Mouse (Mus musculus) sigmoid colon, adult 10 weeks (tissue): ENCODE results near the gene Olfr1137. TPM values are rescaled to one million over a fixed set of nuclear protein-coding genes. Genes with fewer than 3 reads are reported as not detected.

Experiments used
- polyA plus RNA-seq: library from polyadenylated mRNA; stranded (reverse); fragments of 350-450 nt; fragmentation: Illumina TruSeq; extraction: RNeasy Lipid Tissue Mini Kit (QIAGEN cat#74804); gene quantifications from one replicate; pipeline ENCODE4 v1.2.3, GENCODE M21; 2014; ENCODE audit warnings: low read depth, low replicate concordance

Gene Olfr1137
- not detected for polyA plus RNA-seq

DNA sequence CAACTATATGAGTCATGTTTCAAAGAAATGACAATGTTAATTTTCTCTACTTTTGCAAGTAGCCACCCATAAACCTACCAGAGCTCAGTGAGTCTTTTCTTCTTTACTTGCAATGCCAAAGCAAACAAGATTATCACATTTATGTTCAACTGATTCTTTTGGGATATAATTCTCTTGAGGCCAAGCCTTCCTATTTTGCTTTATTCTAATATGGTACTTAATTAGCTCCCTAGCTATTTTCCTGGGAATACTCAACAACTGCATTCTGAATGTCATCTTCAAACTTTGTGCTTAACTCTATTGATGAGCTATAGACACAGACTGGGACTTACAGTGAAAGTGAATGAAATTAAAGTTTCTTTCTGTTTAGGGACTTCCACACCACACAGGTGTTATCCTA is at the start of gene Olfr1137:
Gene Olfr1137 (minus strand): TSS at position 101 of the 400 bp plus-strand sequence.

GRCm38 (mm10) chr2:87753891-87754290 is 40.9 kb upstream of the Olfr1137 start, which contains the start of gene Olfr1141:
Gene Olfr1141 (minus strand): TSS chr2:87753991.

GRCm38 (mm10) chr2:87743452-87743851 is 30.5 kb upstream of the Olfr1137 start, which contains the start of gene Olfr1140:
Gene Olfr1140 (plus strand): TSS chr2:87743752.

GRCm38 (mm10) chr2:87739878-87740277 is 26.9 kb upstream of the Olfr1137 start, which contains the start of gene Olfr1138:
Gene Olfr1138 (minus strand): TSS chr2:87739978.

GRCm38 (mm10) chr2:87693847-87694246 is 19.1 kb downstream of the Olfr1137 start, which contains the start of gene Olfr1136:
Gene Olfr1136 (minus strand): TSS chr2:87693947.

DNA sequence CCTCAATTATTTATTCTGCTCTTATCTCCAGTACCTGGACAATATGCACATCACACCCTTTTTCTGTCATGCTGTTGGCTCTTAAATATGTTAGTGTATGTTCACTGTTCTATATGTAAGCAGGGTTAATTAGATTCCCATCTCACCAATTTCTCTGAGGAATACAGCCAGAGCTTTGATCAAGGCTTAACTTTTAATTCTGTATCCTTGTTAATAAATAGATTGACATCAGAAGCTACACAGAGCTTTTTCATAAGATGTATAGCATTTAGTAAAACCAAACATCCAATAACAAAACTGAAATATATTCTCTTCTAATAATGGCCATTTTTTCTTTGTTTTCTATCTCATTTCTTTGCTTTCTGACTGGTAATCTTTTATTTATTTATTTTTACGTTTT is 39.4 kb downstream of the Olfr1137 start, which contains the start of gene Olfr1135:
Gene Olfr1135 (minus strand): TSS at position 101 of the 400 bp plus-strand sequence.

Other genes starting within 250 kb of the Olfr1137 start
- gene Pramel7, start 216.1 kb downstream of the Olfr1137 start, polyA plus RNA-seq: not detected
- gene Pramel6, start 206.6 kb downstream of the Olfr1137 start, polyA plus RNA-seq: not detected
- not detected for gene Olfr153, start 181.4 kb downstream of the Olfr1137 start, polyA plus RNA-seq
- gene Olfr1128, start 167.6 kb downstream of the Olfr1137 start, polyA plus RNA-seq: not detected
- gene Olfr1129, start 139.3 kb downstream of the Olfr1137 start, polyA plus RNA-seq: not detected
- not detected for gene Olfr1130, start 107.0 kb downstream of the Olfr1137 start, polyA plus RNA-seq
- not detected for gene Olfr1131, start 86.1 kb downstream of the Olfr1137 start, polyA plus RNA-seq
- gene Olfr1132, start 75.6 kb downstream of the Olfr1137 start, polyA plus RNA-seq: not detected
- gene Olfr1133, start 65.8 kb downstream of the Olfr1137 start, polyA plus RNA-seq: not detected
- not detected for gene Olfr1134, start 54.7 kb downstream of the Olfr1137 start, polyA plus RNA-seq
- not detected for gene Olfr1135, start 39.5 kb downstream of the Olfr1137 start, polyA plus RNA-seq
- not detected for gene Olfr1136, start 19.2 kb downstream of the Olfr1137 start, polyA plus RNA-seq
- gene Olfr1138, start 26.8 kb upstream of the Olfr1137 start, polyA plus RNA-seq: not detected
- gene Olfr1140, start 30.6 kb upstream of the Olfr1137 start, polyA plus RNA-seq: not detected
- not detected for gene Olfr1141, start 40.8 kb upstream of the Olfr1137 start, polyA plus RNA-seq
- gene Olfr152, start 66.3 kb upstream of the Olfr1137 start, polyA plus RNA-seq: not detected
- not detected for gene Olfr1143, start 87.4 kb upstream of the Olfr1137 start, polyA plus RNA-seq
- gene Olfr1145, start 96.6 kb upstream of the Olfr1137 start, polyA plus RNA-seq: not detected
- not detected for gene Olfr1148, start 117.4 kb upstream of the Olfr1137 start, polyA plus RNA-seq
- not detected for gene Olfr1150-ps1, start 130.8 kb upstream of the Olfr1137 start, polyA plus RNA-seq
- gene Olfr1151, start 142.7 kb upstream of the Olfr1137 start, polyA plus RNA-seq: not detected
- not detected for gene Olfr1152, start 153.3 kb upstream of the Olfr1137 start, polyA plus RNA-seq
- gene Olfr1153, start 181.8 kb upstream of the Olfr1137 start, polyA plus RNA-seq: not detected
- not detected for gene Olfr1154, start 192.0 kb upstream of the Olfr1137 start, polyA plus RNA-seq
- not detected for gene Olfr1155, start 232.0 kb upstream of the Olfr1137 start, polyA plus RNA-seq
- gene Olfr1156, start 239.9 kb upstream of the Olfr1137 start, polyA plus RNA-seq: not detected